Comparison of ENCODE assay signal across 18 mouse cellular contexts in the genomic region with DNA sequence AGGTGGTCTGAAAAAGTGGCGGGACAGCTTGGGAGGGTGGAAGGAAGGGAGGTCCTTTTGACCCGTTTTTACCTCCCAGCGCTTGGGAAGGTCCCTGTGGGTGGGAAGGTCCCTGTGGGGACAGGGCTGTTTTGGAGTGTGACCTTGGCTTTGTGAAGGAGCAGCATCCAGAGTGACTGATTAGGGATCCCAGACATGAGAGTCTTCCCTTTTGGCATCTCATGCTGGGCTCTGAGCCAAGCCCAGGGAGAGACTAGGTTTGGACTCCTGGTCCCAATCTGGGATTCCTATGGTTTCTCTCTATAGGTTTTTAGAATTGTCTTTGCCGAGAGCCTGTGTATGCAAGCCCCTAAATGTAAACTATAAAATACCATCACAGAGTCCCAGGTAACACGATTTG. TPM values are rescaled to one million over a fixed set of nuclear protein-coding genes. Genes with fewer than 3 reads are reported as not detected.
DNase-seq lines count a peak whose midpoint lies in the region; TF ChIP-seq lines count a peak whose summit lies in the region.
"Had no signal": no experiment of that assay in that cellular context is flagged by ENCODE, and none has a peak within 500 bp of the region (broad histone marks: within the 10 kb centered on the region; RNA-seq: fewer than 3 reads in every experiment).

No protein-coding gene starts in this region.

- WGBS in kidney, adult 2 months, result 72% methylated on average over 5 of the region's 5 CpGs

- H3K36me3 ChIP-seq in kidney, adult 2 months (ENCODE audit: control insufficient read depth, insufficient read depth, low read length), result 0 out of 2 replicates have a peak, but pooled peaks cover 1% of the 10 kb centered on the region

- H3K27me3 ChIP-seq in kidney, adult 2 months (replicated peaks; ENCODE audit: control insufficient read depth, insufficient read depth, low read length), result no peaks in the 10 kb centered on the region
- H3K27me3 ChIP-seq: embryonic facial prominence, embryonic 12.5 days; embryonic facial prominence, embryonic 15.5 days; hindbrain, embryonic 13.5 days; intestine, embryonic 15.5 days had no signal

- H3K27ac ChIP-seq in kidney, adult 2 months (ENCODE audit: insufficient read depth, low read depth, low read length), result no peak overlapping the region
- H3K27ac ChIP-seq: embryonic facial prominence, embryonic 12.5 days; embryonic facial prominence, embryonic 15.5 days; gastrocnemius, adult 2 months; hindbrain, embryonic 13.5 days; intestine, embryonic 15.5 days had no signal

- no peak for TF ChIP-seq POLR2A in kidney, adult 2 months (IDR thresholded peaks at IDR 0.05; ENCODE audit: low read depth, low read length)

- H3K4me3 ChIP-seq in kidney, adult 2 months (ENCODE audit: insufficient read depth, low read depth, low read length), result no peak overlapping the region
- H3K4me3 ChIP-seq: embryonic facial prominence, embryonic 12.5 days; embryonic facial prominence, embryonic 15.5 days; gastrocnemius, adult 2 months; hindbrain, embryonic 13.5 days; intestine, embryonic 15.5 days had no signal

- peak; percentile 43 to 62 for DNase-seq in cerebellum, postnatal 25 days
- no peak for DNase-seq in cerebellum, adult 9-10 months
- peak; percentile 41 for DNase-seq in kidney, adult 2 months
- no peak for DNase-seq in kidney, adult 9 months
- peak; percentile 8 for DNase-seq in ovary, postnatal 36 days (ENCODE audit: low spot score)
- DNase-seq in ovary, postnatal 10 days (ENCODE audit: low spot score), result no peak
- DNase-seq: adrenal gland, adult 2 months; adrenal gland, postnatal 14 days; cerebellum, postnatal 14 days; forebrain, postnatal 0 days; gastrocnemius, adult 2 months; gastrocnemius, postnatal 14 days; heart, postnatal 14 days; heart, postnatal 4 days had no signal

- no peaks in the 10 kb centered on the region; the same call in 1 of the 2 replicates for H3K4me1 ChIP-seq in kidney, adult 2 months (ENCODE audit: control insufficient read depth, insufficient read depth, low read length)

- TF ChIP-seq CTCF in kidney, adult 2 months (conservative IDR thresholded peaks at IDR 0.05; ENCODE audit: insufficient read depth, insufficient read length, low read depth, low read length), result no peak

RNA-seq across cellular contexts. Expression of gene Nckipsd, which starts 2.3 kb away (rescaled TPM):
- polyA plus RNA-seq in kidney, adult 2 months (2012; rRNA removed), result 19.1 and 24.1 TPM in 2 replicates

RNA-seq across cellular contexts. Expression of gene Celsr3, which starts 15.6 kb away (rescaled TPM):
- 0.18 and 0.19 TPM in 2 replicates for polyA plus RNA-seq in kidney, adult 2 months (2012; rRNA removed)

RNA-seq across cellular contexts. Expression of gene Ip6k2, which starts 26.9 kb away (rescaled TPM):
- 68.3 and 78.0 TPM in 2 replicates for polyA plus RNA-seq in kidney, adult 2 months (2012; rRNA removed)

RNA-seq across cellular contexts. Expression of gene Slc26a6, which starts 42.6 kb away (rescaled TPM):
- 33.9 and 37.2 TPM in 2 replicates for polyA plus RNA-seq in kidney, adult 2 months (2012; rRNA removed)

Comparison
In these comparisons a context has a peak if more than half of its experiments do, and no peak if none do; other contexts are left out.
1. DNase-seq: peak in cerebellum, postnatal 25 days (2 of 2), kidney, adult 2 months (single experiment) and ovary, postnatal 36 days (single experiment); none in cerebellum, adult 9-10 months (single experiment), kidney, adult 9 months (single experiment) and ovary, postnatal 10 days (single experiment).